ENCODE assay signal across 27 mouse cellular contexts in genomic region chr3:50233144-50233543, GRCm38 (mm10).
DNase-seq lines count a peak whose midpoint lies in the region; ATAC-seq lines count a peak whose summit lies in the region.
"Had no signal": no experiment of that assay in that cellular context is flagged by ENCODE, and none has a peak within 500 bp of the region (broad histone marks: within the 10 kb centered on the region; RNA-seq: fewer than 3 reads in every experiment).

No protein-coding gene starts in this region.

- H3K4me1 ChIP-seq in kidney, embryonic 16.5 days (ENCODE audit: insufficient read depth, low read length), result peaks cover 16% of the 10 kb centered on the region; the same call in 1 of the 2 replicates
- no peaks in the 10 kb centered on the region for H3K4me1 ChIP-seq in neural tube, embryonic 12.5 days
- no peaks in the 10 kb centered on the region for H3K4me1 ChIP-seq in midbrain, embryonic 11.5 days (ENCODE audit: control insufficient read depth, insufficient read depth, low read length)
- H3K4me1 ChIP-seq: forebrain, embryonic 10.5 days; forebrain, embryonic 13.5 days had no signal

- H3K36me3 ChIP-seq in kidney, embryonic 16.5 days (ENCODE audit: insufficient read depth, low read length), result no peaks in the 10 kb centered on the region
- no peaks in the 10 kb centered on the region for H3K36me3 ChIP-seq in neural tube, embryonic 12.5 days
- no peaks in the 10 kb centered on the region for H3K36me3 ChIP-seq in midbrain, embryonic 11.5 days (ENCODE audit: control insufficient read depth, insufficient read depth, low read length)
- H3K36me3 ChIP-seq: forebrain, embryonic 10.5 days; G1E had no signal

- DNase-seq in embryo, embryonic 11 days, result peak; percentile 37
- no peak for DNase-seq in embryo, embryonic 9.5 days (ENCODE audit: extremely low spot score)
- no peak for DNase-seq in kidney, adult 18-20 months
- no peak for DNase-seq in neural tube, embryonic 10.5 days (ENCODE audit: extremely low spot score, low spot score)
- no peak for DNase-seq in midbrain, embryonic 11.5 days (ENCODE audit: low spot score, missing footprints)
- DNase-seq: adrenal gland, adult 2 months; adrenal gland, postnatal 14 days; B cell, adult 2 months; cerebellum, adult 11-12 months; cerebellum, adult 8-10 months; cerebellum, postnatal 10 days; cerebellum, postnatal 36 days; forebrain, postnatal 0 days; gastrocnemius, adult 2 months; gastrocnemius, postnatal 14 days; heart, adult 11 months had no signal

- no peak overlapping the region for H3K4me3 ChIP-seq in kidney, embryonic 16.5 days (ENCODE audit: low read length)
- no peak overlapping the region for H3K4me3 ChIP-seq in neural tube, embryonic 12.5 days
- no peak overlapping the region for H3K4me3 ChIP-seq in midbrain, embryonic 11.5 days (ENCODE audit: low read depth, low read length)
- H3K4me3 ChIP-seq: forebrain, embryonic 10.5 days; forebrain, embryonic 13.5 days; gastrocnemius, adult 2 months had no signal

- ATAC-seq in kidney, embryonic 16.5 days (ENCODE audit: low FRiP score, low TSS enrichment), result 0 out of 2 replicates have a peak, but pooled peaks have one; percentile 49
- ATAC-seq in neural tube, embryonic 12.5 days (ENCODE audit: low FRiP score, low read depth), result peak; percentile 75; the same call in 1 of the 2 replicates
- ATAC-seq in midbrain, embryonic 11.5 days (ENCODE audit: low FRiP score), result no peak
- ATAC-seq: forebrain, embryonic 13.5 days; forebrain, postnatal 0 days; hindbrain, postnatal 0 days; inflammation-experienced regulatory T-cells, adult 6 months; Patski had no signal

- H3K27ac ChIP-seq in kidney, embryonic 16.5 days (ENCODE audit: low read length), result no peak overlapping the region
- H3K27ac ChIP-seq in neural tube, embryonic 12.5 days, result no peak overlapping the region
- H3K27ac ChIP-seq in midbrain, embryonic 11.5 days (ENCODE audit: low read depth, low read length), result no peak overlapping the region
- H3K27ac ChIP-seq: forebrain, embryonic 10.5 days; forebrain, embryonic 13.5 days; gastrocnemius, adult 2 months; hindbrain, embryonic 14.5 days; hindbrain, postnatal 0 days had no signal

- H3K9me3 ChIP-seq in kidney, embryonic 16.5 days (ENCODE audit: low read length), result no peaks in the 10 kb centered on the region
- H3K9me3 ChIP-seq in neural tube, embryonic 12.5 days, result no peaks in the 10 kb centered on the region
- no peaks in the 10 kb centered on the region for H3K9me3 ChIP-seq in midbrain, embryonic 11.5 days (ENCODE audit: control insufficient read depth, low read length)
- H3K9me3 ChIP-seq: forebrain, embryonic 10.5 days; forebrain, embryonic 13.5 days; G1E had no signal

- H3K4me2 ChIP-seq in kidney, embryonic 16.5 days (replicated peaks; ENCODE audit: low read depth, low read length), result no peak overlapping the region
- no peak overlapping the region for H3K4me2 ChIP-seq in neural tube, embryonic 12.5 days (replicated peaks)
- no peak overlapping the region for H3K4me2 ChIP-seq in midbrain, embryonic 11.5 days
- H3K4me2 ChIP-seq: forebrain, embryonic 13.5 days; heart, embryonic 11.5 days; hindbrain, embryonic 14.5 days had no signal

- no peaks in the 10 kb centered on the region for H3K27me3 ChIP-seq in kidney, embryonic 16.5 days (ENCODE audit: insufficient read depth, low read length)
- H3K27me3 ChIP-seq in neural tube, embryonic 12.5 days (replicated peaks), result no peaks in the 10 kb centered on the region
- no peaks in the 10 kb centered on the region for H3K27me3 ChIP-seq in midbrain, embryonic 11.5 days (ENCODE audit: control insufficient read depth, insufficient read depth, low read length)
- H3K27me3 ChIP-seq: CH12.LX; forebrain, embryonic 13.5 days had no signal

- no peak overlapping the region for H3K9ac ChIP-seq in kidney, embryonic 16.5 days (replicated peaks; ENCODE audit: low read length)
- no peak overlapping the region for H3K9ac ChIP-seq in neural tube, embryonic 12.5 days
- H3K9ac ChIP-seq in midbrain, embryonic 11.5 days (ENCODE audit: low read length), result no peak overlapping the region
- H3K9ac ChIP-seq: forebrain, embryonic 13.5 days; forebrain, postnatal 0 days; hindbrain, embryonic 14.5 days had no signal

- WGBS in kidney, embryonic 16.5 days, result 23% methylated on average over 5 of the region's 5 CpGs
- WGBS in neural tube, embryonic 12.5 days, result 25% methylated on average over 5 of the region's 5 CpGs
- WGBS in midbrain, embryonic 11.5 days, result 51% methylated on average over 5 of the region's 5 CpGs
